Mouse (Mus musculus) naive thymus-derived CD4-positive, alpha-beta T cell, adult 2 months (primary cell): ENCODE measurements at regions not wholly inside any gene's neighbourhood (a gene's known extent, or its start where the extent isn't known, plus 50 kb on each side); places are given as distances from the start of the nearest gene placed in this dataset.

ENCODE experiments used
- DNase-seq: peaks from one replicate; pipeline ENCODE4 v3.0.0-alpha.2; 2011; ENCODE audit warnings: low read depth

- DNase-seq, result no peak
Measured at GRCm38 (mm10) chr11:48431316-48431715, 368.8 kb upstream of the Rack1 start.

- DNase-seq, result no peak
Measured at GRCm38 (mm10) chr11:48427423-48427822, 372.7 kb upstream of the Rack1 start.

GRCm38 (mm10) chr11:48426446-48426845 lies 373.7 kb upstream of the Rack1 start:
- no peak for DNase-seq

GRCm38 (mm10) chr11:48418066-48418756 lies 381.9 kb upstream of the Rack1 start:
- DNase-seq, result no peak

GRCm38 (mm10) chr11:48417615-48418014 lies 382.5 kb upstream of the Rack1 start:
- no peak for DNase-seq

GRCm38 (mm10) chr11:48398032-48398431 lies 402.1 kb upstream of the Rack1 start:
- no peak for DNase-seq

- DNase-seq, result no peak
Measured at GRCm38 (mm10) chr11:48381489-48381888, 392.7 kb upstream of the Sgcd start.

- no peak for DNase-seq
Measured at GRCm38 (mm10) chr11:48378044-48378443, 389.3 kb upstream of the Sgcd start.

GRCm38 (mm10) chr11:48377269-48377668 lies 388.5 kb upstream of the Sgcd start:
- no peak for DNase-seq

- no peak for DNase-seq
Measured at GRCm38 (mm10) chr11:48351349-48352023, 362.7 kb upstream of the Sgcd start.

GRCm38 (mm10) chr11:48314500-48314899 lies 325.7 kb upstream of the Sgcd start:
- DNase-seq, result no peak

GRCm38 (mm10) chr11:48295370-48295769 lies 306.6 kb upstream of the Sgcd start:
- DNase-seq, result no peak

- DNase-seq, result no peak
Measured at GRCm38 (mm10) chr11:48262492-48262891, 273.7 kb upstream of the Sgcd start.

- no peak for DNase-seq
Measured at GRCm38 (mm10) chr11:48261089-48261488, 272.3 kb upstream of the Sgcd start.

GRCm38 (mm10) chr11:48250678-48251317 lies 262.0 kb upstream of the Sgcd start:
- DNase-seq, result no peak

- DNase-seq, result no peak
Measured at GRCm38 (mm10) chr11:48249315-48249714, 260.5 kb upstream of the Sgcd start.

GRCm38 (mm10) chr11:48221156-48221555 lies 232.4 kb upstream of the Sgcd start:
- no peak for DNase-seq

GRCm38 (mm10) chr11:48219157-48219556 lies 230.4 kb upstream of the Sgcd start:
- no peak for DNase-seq

GRCm38 (mm10) chr11:48216762-48217161 lies 228.0 kb upstream of the Sgcd start:
- no peak for DNase-seq

- no peak for DNase-seq
Measured at GRCm38 (mm10) chr11:48186604-48187003, 197.8 kb upstream of the Sgcd start.

- DNase-seq, result no peak
Measured at GRCm38 (mm10) chr11:48178943-48179342, 190.2 kb upstream of the Sgcd start.

GRCm38 (mm10) chr11:48178174-48178573 lies 189.4 kb upstream of the Sgcd start:
- DNase-seq, result no peak

- DNase-seq, result no peak
Measured at GRCm38 (mm10) chr11:48176451-48176850, 187.7 kb upstream of the Sgcd start.
